Mouse (Mus musculus): Measurements from ENCODE around the gene Nsa2. TPM values are rescaled to one million over a fixed set of nuclear protein-coding genes. Genes with fewer than 3 reads are reported as not detected.
"Not testable (repeated sequence)": the region's sequence is repeated elsewhere in the genome, so short reads cannot be mapped to it uniquely, and the experiment has no call there.

Nsa2 gene
- 10 to 100 TPM; 51.3 to 52.3 TPM for total RNA-seq (2021)
- long read RNA-seq, experiment 1, transcript Nsa2-201 (6 exons, 2,700 nt) = major isoform, 13 of 23 reads
- long read RNA-seq, experiment 1, partial matches to known transcripts = 1 of 23 reads
- long read RNA-seq, experiment 1, other reads (novel, unspliced or antisense) = 9 of 23 reads
- long read RNA-seq, experiment 2, transcript Nsa2-201 (6 exons, 2,700 nt) = major isoform, 18 of 29 reads
- long read RNA-seq, experiment 2, partial matches to known transcripts = 3 of 29 reads
- long read RNA-seq, experiment 2, other reads (novel, unspliced or antisense) = 8 of 29 reads

DNA sequence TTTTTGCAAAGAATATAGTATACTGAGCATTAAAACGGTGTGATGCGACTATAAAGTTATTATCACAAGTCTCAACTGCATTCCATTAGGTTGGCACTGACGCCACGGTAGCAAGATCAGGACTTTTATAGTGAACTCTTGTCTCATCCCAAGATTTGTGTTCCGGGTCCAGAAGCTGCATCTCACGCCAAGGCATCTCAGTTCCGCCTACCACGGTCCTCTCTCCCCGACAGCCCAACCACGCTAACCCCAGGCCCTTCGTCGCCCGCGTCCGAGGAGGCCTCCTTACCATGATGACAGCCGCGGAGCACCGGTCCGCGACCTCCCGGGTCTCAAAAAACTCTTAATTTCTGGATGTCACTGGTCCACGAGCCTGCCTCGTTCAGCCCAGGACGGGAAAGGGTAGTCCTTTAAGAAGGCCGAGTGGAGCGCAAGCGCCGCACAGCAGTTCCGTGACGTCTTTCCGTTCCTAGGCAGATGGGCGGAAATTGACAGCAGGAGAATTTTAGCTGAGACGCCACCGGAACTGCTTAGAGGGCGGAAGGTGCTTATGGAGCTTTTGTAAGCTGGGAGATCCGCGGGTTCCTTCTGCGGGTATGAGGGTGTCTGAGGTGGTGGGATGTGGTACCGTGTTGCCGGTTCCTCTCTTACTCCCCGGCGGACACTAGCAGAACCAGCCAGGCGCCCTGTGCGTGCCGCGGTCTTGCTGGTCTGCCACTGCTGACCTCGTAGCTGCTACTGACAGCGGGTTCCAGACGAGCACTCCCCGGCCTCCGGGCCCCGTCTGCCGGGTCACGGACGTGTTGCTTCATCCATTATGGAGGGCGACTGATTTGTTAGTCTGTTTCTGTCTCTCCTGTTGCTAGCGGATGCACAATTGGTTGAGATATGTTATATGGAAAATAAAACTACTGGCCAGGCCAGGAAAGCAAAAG, at the start of gene Nsa2, which contains the start of gene Gfm2:
Gene Nsa2 (minus strand): TSS at position 472 of the 935 bp plus-strand sequence.
Gene Gfm2 (plus strand): TSS at position 472 of the 935 bp plus-strand sequence.
- TF ChIP-seq CTCF (conservative IDR thresholded peaks at IDR 0.05) = no peak
- DNase-seq (ENCODE audit: low spot score in 2 of 2) = peak; percentile 88 to 94
- Histone ChIP-seq H3K27ac (peak within 1 kb of the TSS; percentile 93), H3K4me3 (peak within 1 kb of the TSS; percentile 84)

DNA sequence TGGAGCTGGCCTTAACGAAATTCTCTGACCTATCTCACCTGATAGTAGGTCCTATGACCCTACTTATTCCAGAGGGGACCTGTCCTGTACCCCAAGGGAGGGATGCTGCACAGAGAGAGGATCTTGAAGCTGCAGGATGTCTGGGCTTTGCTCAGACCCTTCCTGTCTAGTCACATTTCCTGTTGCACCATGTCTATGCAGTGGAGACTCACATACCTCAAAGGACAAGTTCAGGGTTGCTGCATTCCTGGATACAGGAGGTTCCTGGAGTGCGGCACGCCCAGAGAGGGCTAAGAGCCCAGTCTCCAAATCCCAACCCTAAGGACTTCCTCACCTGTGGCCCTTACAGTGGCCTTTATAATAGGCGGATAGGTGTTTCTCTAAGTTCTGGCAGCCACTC, 48.6 kb upstream of the Nsa2 start:
- no peak overlapping the region for H3K4me3 ChIP-seq
- peak overlapping the region; percentile 63; the same call in 1 of the 2 replicates for H3K27ac ChIP-seq
- DNase-seq (ENCODE audit: low spot score in 2 of 2) = no peak

DNA sequence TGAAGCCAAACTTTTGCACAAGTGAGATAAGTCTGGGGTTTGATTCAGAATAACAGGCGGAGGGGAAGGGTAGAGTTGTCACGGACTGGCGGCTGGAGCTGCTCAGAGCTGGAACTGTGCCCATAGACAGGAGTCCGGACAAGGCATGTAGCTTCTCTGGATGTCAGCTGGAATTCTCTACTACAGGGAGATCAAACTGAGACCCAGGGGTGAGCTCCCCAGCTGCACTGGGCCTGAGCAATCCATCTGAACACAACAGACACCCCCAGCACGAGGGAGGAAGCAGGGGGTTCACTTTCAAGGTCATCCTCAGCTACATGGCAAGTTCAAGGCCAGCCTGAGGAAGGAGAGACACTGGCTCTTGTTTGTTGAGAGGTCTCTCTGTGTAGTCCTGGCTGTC, 46.9 kb upstream of the Nsa2 start:
- no peak overlapping the region for H3K4me3 ChIP-seq
- DNase-seq (ENCODE audit: low spot score in 2 of 2) = no peak
- no peak overlapping the region for H3K27ac ChIP-seq
- no peak for TF ChIP-seq CTCF (conservative IDR thresholded peaks at IDR 0.05)

More for the DNA sequence above, 48.6 kb upstream of the Nsa2 start:
- TF ChIP-seq CTCF (conservative IDR thresholded peaks at IDR 0.05) = no peak

DNA sequence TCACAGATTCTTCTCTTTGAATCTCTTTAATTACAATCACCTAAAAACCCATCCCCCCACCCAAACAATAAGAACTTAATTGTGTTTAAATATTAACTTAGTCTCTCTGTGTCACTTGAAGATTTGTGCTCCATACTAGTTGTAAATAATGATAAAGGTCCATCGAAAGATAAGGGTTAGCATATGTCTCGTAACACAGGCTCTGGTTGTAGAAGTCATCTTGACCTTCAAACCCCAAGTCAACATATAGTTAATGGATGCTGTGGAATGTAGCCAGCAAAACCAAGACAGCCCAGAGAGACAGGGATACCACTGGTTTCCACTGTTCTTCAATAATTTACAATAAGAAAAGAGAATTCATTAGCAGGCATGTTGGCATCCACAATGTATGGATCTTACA, 46.4 kb upstream of the Nsa2 start:
- no peak for TF ChIP-seq CTCF (conservative IDR thresholded peaks at IDR 0.05)
- no peak for DNase-seq (ENCODE audit: low spot score in 2 of 2)
- Histone ChIP-seq H3K27ac (peak overlapping the region; percentile 8; the same call in 1 of the 2 replicates), H3K4me3 (no peak overlapping the region)

DNA sequence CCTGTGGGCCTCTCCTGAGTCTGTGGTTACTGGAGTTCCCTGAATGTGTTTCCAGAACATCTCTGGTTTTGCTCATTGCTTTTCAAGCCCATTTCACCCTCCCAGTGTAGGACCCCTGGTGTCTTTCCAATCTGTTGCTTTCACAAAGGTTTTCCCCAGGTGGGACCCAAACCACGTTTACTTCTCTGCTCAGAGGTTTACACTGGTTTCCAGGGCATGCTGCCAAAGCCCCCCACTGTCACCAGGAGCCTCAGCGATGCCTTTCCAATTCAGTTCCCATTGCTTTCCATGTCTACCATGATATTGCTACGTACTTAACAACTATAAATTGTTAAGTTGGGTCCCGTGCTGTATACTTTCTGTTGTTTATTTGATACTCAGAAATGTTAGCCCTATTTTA, 45.1 kb upstream of the Nsa2 start:
- H3K27ac ChIP-seq = peak overlapping the region; percentile 18; the same call in 1 of the 2 replicates
- no peak for DNase-seq (ENCODE audit: low spot score in 2 of 2)
- no peak overlapping the region for H3K4me3 ChIP-seq
- no peak for TF ChIP-seq CTCF (conservative IDR thresholded peaks at IDR 0.05)

DNA sequence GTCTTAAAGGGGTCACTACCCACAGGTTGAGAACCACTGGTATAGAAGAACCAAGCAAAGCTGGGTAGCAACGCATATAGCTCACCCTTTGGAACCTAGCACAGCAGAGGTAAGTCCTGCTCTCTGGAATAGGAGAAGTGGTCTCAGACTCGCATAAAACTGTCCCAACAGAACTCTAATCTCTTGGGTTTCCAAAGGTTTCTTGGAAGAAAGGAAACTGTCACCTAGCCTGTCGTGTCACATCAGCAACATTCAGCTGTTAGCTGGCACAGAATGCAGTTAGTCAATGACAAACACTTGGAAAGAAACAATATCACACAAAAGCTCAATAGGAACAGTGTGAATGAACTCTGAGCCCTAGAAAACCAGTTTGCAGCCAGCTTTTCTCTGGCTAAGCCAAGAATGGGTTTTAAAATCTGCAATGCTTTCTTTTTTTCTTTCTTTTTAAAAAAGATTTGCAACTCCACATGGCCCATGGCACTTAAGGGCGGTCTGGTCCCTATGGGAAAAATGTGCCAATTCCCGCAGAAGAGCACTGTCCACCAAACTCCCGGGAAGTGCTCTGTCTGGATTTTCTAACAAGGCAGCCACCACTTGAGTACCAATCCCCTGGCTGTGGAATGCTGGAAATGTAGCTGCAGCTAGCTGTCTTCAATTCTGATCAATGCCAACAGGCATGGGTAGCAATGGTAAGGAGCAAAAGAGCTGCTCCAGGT, 42.5 kb upstream of the Nsa2 start:
- no peak for DNase-seq (ENCODE audit: low spot score in 2 of 2)
- TF ChIP-seq CTCF (conservative IDR thresholded peaks at IDR 0.05) = no peak
- no peak overlapping the region for H3K4me3 ChIP-seq
- peak overlapping the region; percentile 53; the same call in 1 of the 2 replicates for H3K27ac ChIP-seq

DNA sequence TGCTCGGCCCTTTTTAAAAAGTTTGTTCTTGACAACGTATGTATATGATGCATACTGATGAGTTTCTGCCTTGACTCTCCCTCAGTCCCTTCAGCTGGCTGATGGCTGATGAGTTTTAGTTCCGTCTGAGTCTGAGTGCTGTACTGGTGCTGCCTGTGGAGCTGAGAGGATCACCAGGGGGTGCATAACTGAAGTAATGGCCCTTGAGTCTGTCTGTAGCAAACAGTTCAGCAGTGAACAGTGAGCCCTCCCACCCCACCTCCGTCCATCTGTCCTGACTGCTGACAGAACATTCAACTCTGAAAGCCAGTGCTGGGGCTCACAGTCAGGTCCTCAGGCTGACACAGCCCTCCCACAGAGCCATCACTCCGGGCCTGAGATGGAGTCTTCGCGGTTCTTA, 41.2 kb upstream of the Nsa2 start:
- 0 out of 2 replicates have a peak overlapping the region, but pooled peaks have one; percentile 10 for H3K27ac ChIP-seq
- no peak for TF ChIP-seq CTCF (conservative IDR thresholded peaks at IDR 0.05)
- no peak overlapping the region for H3K4me3 ChIP-seq
- DNase-seq (ENCODE audit: low spot score in 2 of 2) = no peak

DNA sequence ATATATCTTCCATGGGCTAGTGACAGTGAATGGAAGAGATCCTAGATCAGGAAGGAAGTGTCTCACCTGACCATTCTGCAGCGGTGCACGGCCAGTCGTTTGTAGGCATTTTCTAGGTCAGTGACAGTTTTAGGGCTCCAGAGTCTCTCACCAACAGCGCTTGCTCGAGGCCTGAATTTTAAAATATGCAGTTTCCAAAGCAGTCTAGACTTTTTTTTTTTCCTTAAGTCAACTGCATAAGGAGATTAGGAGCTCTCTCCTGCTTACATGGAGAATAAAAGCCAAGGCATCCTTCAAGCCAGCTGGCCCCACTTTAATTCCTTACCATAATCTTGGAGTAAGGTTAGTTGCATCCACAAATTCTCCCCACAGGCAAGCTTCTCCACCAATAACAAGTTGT, 39.0 kb upstream of the Nsa2 start:
- TF ChIP-seq CTCF (conservative IDR thresholded peaks at IDR 0.05) = no peak
- Histone ChIP-seq H3K4me3 (no peak overlapping the region), H3K27ac (peak overlapping the region; percentile 10; the same call in 1 of the 2 replicates)
- no peak for DNase-seq (ENCODE audit: low spot score in 2 of 2)

DNA sequence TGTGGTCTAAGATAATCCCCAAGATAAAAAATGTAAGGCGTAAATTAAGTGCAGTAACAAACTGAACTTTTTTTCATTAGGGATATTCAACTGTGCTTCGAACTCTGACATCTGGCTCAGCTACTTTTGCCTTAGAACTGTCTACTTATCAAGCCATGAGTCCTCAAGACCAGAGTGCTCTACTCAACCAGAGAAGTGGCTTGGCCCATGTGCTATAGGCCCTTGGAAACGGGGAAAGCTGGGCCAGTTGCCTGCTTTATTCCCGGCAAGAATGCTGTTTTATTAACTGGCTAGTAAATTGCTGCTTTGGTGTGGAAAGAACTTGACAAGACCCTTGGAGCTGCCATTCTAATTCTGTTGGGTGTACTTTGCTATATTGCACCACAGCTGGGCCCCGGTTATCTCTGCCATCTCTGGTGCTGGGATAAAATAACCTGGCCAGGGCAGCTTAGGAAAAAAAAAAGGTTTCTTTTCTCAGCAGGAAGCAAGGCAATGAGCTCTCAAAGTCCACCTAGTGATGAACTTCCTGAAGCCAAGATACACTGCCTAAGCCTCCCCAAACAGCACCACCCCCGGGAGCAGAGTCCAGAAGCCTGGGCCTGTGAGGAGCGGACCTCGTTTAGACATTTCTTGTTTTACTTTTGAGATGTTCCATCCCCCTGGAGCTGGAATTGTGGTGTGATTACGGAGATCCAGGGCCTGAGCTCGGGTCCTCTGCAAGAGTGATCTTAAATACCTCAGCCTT, 38.0 kb upstream of the Nsa2 start:
- TF ChIP-seq CTCF (conservative IDR thresholded peaks at IDR 0.05) = no peak
- DNase-seq (ENCODE audit: low spot score in 2 of 2) = no peak
- Histone ChIP-seq H3K4me3 (no peak overlapping the region), H3K27ac (peak overlapping the region; percentile 28; the same call in 1 of the 2 replicates)

DNA sequence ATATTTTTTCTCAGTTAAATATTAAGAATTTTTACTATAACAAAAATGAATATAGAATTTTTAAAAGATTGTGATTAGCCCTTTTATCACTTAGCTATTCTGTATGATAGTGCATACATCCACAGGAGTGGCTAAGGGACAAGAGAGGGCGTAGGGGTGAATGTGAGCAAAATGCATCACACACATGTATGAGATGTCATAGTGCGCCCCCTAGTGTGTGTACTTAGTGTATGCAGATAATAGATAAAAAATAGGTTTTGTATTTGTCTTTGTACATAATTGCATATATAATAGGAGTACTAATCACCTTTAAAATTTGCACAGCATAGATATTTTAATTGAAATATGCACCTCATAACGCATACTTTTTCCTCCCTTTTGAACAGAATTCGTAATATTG, 8.1 kb upstream of the Nsa2 start:
- Histone ChIP-seq H3K27ac (no peak overlapping the region), H3K4me3 (no peak overlapping the region)
- TF ChIP-seq CTCF (conservative IDR thresholded peaks at IDR 0.05) = peak; percentile 87
- peak in 1 of 2 experiments; percentile 50 for DNase-seq (ENCODE audit: low spot score in 2 of 2)

DNA sequence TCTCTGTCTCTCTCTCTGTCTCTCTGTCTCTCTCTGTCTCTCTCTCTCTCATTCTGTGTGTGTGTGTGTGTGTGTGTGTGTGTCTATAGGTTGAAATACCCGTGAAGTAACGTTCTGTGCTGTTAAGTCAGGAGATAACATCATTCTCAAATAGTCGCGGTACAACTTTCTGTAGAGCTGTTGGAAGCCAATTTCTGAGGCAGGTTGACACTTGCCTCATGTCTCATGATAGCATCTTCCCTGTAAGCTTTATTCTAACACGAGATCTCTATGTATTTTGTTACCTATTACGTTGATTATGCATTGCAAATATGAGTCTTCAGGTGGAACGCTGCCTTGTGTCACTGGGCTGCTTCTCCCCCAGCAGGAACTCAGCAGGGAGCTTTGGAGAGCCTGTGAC, 4.6 kb upstream of the Nsa2 start:
- TF ChIP-seq CTCF (conservative IDR thresholded peaks at IDR 0.05) = no peak
- DNase-seq (ENCODE audit: low spot score in 2 of 2) = no peak
- H3K27ac ChIP-seq = no peak overlapping the region
- H3K4me3 ChIP-seq = no peak overlapping the region

DNA sequence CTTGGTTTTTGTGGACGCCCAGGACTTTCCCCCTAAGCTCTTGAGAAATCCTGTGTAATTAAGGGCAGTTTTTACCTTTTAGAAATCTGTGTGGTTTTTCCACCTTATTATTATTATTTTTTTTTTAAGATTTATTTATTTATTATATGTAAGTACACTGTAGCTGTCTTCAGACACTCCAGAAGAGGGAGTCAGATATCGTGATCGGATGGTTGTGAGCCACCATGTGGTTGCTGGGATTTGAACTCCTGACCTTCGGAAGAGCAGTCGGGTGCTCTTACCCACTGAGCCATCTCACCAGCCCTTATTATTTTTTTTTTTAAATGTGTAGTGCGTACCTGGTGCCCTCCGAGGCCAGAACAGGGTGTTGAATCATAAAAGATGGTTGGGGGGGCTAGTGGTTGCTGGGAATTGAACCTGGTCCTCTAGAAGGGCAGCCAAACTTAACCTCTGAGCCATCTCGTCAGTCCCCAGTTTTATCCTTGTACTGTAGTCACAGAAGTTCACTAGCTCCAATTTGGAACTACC, 731 bp upstream of the Nsa2 start:
- Histone ChIP-seq H3K4me3 (peak overlapping the region; percentile 84), H3K27ac (peak overlapping the region; percentile 93)
- peak; percentile 20 for TF ChIP-seq CTCF (conservative IDR thresholded peaks at IDR 0.05)

DNA sequence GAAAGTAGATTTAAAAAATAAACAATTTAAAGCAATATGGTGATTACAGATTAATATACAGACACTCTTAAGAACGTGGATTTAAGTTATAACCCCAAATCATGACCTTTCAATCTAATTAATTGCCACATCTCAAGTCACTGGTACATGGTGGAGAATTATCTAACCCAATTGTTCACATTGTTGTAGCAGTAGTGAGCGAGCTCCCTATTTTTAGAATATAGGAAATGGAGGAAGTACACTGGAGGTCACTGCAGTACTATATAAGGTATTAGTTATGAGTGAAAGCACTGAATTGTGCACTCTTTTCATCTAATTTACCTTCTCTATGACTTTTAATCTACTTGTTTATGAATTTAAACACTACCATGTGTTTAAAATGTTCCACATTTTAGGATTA, 7.3 kb downstream of the Nsa2 start:
- not testable (repeated sequence) for H3K27ac ChIP-seq, H3K4me3 ChIP-seq

More for the DNA sequence above, 731 bp upstream of the Nsa2 start:
- DNase-seq (ENCODE audit: low spot score in 2 of 2) = not testable (repeated sequence)

DNA sequence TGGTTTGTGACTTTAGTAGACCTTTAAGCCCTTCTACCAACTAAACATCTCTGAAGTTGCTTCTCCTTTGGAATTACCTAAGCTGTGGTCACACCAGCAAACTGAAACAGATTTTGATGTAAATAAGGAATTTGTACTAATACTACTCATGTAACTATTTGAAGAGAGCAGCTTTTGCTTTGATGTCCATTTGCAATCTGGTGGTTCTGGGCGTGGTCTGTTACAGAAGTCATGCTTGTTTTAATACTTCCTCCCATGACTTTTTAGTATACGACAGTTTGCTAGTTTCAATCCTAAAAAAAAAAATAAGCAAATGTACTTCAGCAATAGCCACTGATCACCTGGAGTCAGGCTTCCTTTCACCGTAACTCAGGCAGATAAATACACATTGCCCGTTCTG, 8.1 kb downstream of the Nsa2 start:
- not testable (repeated sequence) for H3K4me3 ChIP-seq; H3K27ac ChIP-seq; DNase-seq (ENCODE audit: low spot score in 2 of 2)

More for the DNA sequence above, 7.3 kb downstream of the Nsa2 start:
- not testable (repeated sequence) for DNase-seq (ENCODE audit: low spot score in 2 of 2)
